Mouse (Mus musculus) cerebellum, adult 2 months (tissue): Measurements from ENCODE around the gene Ptpn3.

ENCODE experiments used
- CTCF ChIP-seq: fragments of 200-500 bp; IDR thresholded peaks from 2 replicates; pipeline ENCODE4 v1.5.1; 2011; ENCODE audit warnings: low read depth, mild to moderate bottlenecking, control low read depth, low read length, moderate library complexity, borderline replicate concordance; ENCODE audit not compliant: insufficient read depth
- POLR2A ChIP-seq: fragments of 200-500 bp; IDR thresholded peaks from 2 replicates; pipeline ENCODE4 v1.6.1; 2011; ENCODE audit warnings: low read length, control low read depth, borderline replicate concordance; ENCODE audit not compliant: insufficient read depth

DNA sequence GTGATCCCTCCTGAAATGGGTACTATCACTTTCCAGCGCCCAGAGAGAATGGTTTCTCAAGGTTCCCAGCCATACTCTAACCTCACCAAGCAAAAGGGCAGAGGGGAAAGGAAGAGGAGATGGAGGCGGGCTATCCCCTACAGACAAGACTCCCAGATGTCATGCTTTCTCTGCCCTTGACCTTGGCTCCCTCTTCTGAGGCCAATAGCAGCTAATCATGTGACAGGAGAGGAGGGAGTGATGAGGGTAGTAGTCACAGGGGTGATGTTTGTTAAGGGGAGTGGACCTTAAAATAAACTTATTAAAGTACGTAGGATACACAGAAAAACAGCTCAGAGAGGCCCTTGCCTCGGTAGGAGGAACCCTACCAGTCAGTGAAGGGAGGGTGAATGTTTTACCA, 6.1 kb upstream of the Ptpn3 start:
- TF ChIP-seq POLR2A (no peak), CTCF (no peak)
